Mouse (Mus musculus) adrenal gland, adult 2 months (tissue): ENCODE measurements around the gene Cacna1e. TPM values are rescaled to one million over a fixed set of nuclear protein-coding genes. Genes with fewer than 3 reads are reported as not detected.

Experiments
- DNase-seq: peaks from one replicate; pipeline ENCODE4 v3.0.0; 2021
- polyA plus RNA-seq: library from polyadenylated mRNA; depleted of rRNA; stranded (reverse); fragments of >200 nt; gene quantifications from 2 replicates; pipeline ENCODE4 v1.2.3, GENCODE M21; 2012
- total RNA-seq, 2 experiments: library from RNA; stranded (reverse); gene quantifications; 2 replicates each; pipeline ENCODE4 v1.2.3; 2021

Gene Cacna1e
- total and polyA plus RNA-seq, 3 experiments: 0.01 to 0.12 (median 0.10) TPM

DNA sequence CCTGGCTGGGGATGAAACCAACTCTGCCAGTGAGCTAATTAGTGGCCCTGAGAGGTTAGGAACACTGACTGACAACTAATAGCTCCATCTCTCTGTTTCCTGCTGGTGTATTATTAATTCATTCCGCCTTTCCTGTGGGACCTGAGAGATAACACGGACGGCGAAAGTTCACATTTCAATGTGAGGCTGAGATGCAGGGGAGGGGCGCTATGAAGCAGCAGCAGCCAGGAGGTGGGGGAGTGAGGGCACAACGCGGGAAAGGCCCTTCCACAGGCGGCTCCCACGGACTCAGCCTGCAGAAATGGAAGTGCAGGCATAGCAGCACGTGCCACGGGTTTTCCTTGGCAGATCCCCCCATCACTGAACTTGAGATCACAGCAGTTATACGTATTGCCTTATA, 99.4 kb downstream of the Cacna1e start:
- DNase-seq: no peak

DNA sequence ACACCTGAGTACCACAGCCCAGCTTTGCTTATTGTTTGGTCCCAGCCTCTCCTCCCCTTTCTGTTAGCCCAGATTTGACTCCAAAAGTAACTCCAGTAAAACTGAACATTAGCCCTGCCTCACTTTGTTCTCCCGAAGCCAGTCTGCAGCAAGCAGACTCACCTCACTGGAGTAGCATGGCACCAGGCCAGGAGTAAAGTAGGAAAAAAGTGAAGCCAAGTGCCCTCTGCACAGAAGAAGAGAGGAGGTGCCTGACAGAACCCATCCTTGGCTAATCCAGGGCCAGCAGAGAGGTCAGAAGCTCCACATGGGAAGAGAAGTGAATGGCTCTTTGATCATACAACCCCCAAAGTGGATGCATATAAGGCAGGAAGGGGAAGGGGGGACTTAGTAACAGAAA, 100.8 kb downstream of the Cacna1e start:
- no peak for DNase-seq

DNA sequence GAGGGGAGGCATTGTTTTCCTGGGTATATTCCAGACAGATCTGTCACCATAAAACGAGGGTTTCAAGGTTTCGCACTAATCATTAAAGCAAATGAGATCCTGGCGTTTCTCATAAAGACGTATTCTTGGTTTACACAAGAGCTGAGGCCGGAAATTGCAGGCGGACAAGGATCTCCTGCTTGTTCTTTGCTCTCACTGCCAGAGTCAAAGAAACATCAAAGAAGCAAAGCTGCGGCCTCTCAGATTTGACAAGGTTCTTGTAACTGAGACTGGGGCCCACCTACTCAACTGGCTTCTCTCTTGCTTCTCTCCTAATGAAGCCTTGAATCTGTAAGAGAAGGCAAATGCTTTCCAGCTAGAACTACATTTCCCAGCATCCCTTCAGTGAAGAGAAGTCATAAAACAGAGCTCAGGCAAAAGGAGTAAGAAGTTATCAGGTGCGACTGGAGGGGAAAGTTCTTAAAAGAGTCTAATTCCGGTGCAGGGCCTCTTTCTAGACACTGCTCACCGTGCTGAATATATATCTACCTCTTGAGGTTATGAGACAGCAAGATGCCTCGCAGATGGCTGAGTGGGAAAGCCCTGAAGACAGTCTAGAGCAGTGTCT, 104.3 kb downstream of the Cacna1e start:
- DNase-seq: no peak

GRCm38 (mm10) chr1:154776344-154776743, 108.0 kb downstream of the Cacna1e start:
- DNase-seq: no peak

GRCm38 (mm10) chr1:154774468-154774867, 109.8 kb downstream of the Cacna1e start:
- no peak for DNase-seq

DNA sequence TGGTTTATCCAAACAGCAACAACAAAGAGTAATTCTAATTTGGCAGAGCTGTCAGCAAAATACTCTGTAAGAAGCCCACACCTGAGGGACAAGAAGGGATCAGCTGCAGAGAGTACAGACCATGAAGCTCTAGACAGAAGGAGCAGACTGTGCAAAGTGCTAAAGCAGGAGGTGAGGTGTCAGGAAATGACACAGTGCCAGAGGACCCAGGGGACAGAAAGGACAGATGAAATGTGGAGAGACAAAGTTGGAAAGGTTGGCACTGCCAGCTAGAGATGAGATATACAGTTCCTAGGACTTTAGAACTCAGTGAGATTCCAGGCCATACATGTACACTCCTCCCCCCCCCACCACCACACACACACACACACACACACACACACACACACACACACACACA, 113.2 kb downstream of the Cacna1e start:
- no peak for DNase-seq

GRCm38 (mm10) chr1:154770542-154770941, 113.8 kb downstream of the Cacna1e start:
- no peak for DNase-seq

GRCm38 (mm10) chr1:154763132-154763531, 121.2 kb downstream of the Cacna1e start:
- no peak for DNase-seq

GRCm38 (mm10) chr1:154752081-154752480, 132.2 kb downstream of the Cacna1e start:
- no peak for DNase-seq

- DNase-seq: no peak
Measured at GRCm38 (mm10) chr1:154748531-154748930, 135.8 kb downstream of the Cacna1e start.

- DNase-seq: no peak
Measured at GRCm38 (mm10) chr1:154745241-154745640, 139.1 kb downstream of the Cacna1e start.

GRCm38 (mm10) chr1:154730411-154730961, 153.8 kb downstream of the Cacna1e start:
- DNase-seq: no peak

DNA sequence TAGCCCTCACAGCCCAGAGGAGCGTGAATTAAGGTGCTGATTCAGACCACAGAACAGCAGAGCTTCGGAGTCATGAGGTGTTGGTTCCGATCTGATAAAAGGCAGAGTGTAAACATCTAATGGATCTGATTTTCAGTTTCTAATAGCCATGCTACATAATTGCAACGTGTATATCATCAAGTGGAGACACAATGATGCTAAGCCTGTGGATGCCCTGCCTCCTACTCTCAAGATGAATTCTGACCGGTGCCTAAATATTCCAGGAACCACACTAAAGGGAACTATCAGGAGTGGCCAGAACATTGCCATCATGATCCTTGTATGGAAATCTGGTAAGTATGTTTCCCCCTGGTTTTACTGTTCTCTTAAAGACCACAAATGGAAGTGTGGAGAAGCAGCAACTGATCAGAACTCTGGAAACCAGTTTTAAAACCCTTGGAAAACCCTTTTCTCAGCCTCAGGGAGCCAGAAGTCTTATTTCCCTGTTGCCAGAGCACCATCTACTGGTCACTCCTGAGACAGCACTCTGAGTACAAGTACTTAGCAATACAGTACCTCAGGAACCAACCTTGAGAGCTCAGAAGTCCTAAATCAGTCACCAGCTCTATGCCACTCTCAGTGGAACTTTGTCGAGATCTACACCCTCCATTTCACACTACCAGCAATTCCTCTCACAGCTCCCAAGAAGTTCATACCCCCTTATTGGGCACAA, 154.9 kb downstream of the Cacna1e start:
- DNase-seq: peak; percentile 59

GRCm38 (mm10) chr1:154728682-154729081, 155.6 kb downstream of the Cacna1e start:
- no peak for DNase-seq

GRCm38 (mm10) chr1:154727696-154728095, 156.6 kb downstream of the Cacna1e start:
- DNase-seq: no peak

GRCm38 (mm10) chr1:154726361-154727161, 157.7 kb downstream of the Cacna1e start:
- no peak for DNase-seq

DNA sequence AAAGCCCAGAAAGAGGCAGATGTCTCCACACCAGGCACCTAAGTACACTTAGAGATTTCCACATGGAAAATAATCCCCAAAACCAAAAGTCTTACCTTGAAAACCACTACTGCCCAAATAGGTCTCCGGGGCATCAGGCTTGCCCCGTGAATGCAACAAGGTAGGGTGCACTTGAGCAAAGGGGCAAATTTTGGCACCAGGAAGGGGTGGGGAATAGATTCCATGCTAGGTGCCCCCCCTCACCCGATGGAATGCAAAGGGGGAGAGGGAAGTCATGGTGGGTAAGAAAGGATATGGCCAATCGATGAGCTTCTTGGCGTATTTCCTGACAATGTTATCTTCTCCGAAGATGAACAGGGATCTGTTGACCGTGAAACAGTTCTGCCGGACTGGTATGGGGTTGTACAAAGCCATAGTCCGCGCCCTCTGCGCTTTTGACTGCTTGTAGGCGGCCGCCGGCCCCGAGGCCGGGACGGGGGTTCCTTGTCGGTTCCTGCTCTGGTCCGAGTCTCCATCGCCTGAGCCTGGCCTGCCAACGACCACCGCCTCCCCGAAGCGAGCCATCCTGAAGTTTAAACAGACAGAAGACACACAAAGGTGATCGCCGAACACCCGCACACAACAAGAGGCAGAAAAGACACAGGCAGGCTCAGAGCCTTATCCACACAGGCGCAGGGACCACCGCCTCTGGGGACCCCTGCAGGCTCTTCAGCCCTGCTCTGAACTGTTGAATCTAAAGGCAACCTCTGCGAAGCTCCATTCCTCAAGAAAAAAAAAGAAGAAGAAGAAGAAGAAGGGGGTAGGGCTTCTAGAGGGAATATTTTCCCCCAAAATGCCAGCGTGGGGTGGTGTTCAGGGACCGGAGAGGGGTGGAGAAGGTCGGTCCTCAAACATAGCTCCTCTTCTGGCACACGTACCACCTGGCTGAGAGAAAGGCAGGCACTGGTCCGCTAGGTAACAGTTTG, 158.7 kb downstream of the Cacna1e start:
- no peak for DNase-seq

- no peak for DNase-seq
Measured at GRCm38 (mm10) chr1:154723537-154724286, 160.6 kb downstream of the Cacna1e start.

- DNase-seq: no peak
Measured at GRCm38 (mm10) chr1:154723078-154723477, 161.2 kb downstream of the Cacna1e start.

GRCm38 (mm10) chr1:154715596-154715995, 168.7 kb downstream of the Cacna1e start:
- DNase-seq: no peak

DNA sequence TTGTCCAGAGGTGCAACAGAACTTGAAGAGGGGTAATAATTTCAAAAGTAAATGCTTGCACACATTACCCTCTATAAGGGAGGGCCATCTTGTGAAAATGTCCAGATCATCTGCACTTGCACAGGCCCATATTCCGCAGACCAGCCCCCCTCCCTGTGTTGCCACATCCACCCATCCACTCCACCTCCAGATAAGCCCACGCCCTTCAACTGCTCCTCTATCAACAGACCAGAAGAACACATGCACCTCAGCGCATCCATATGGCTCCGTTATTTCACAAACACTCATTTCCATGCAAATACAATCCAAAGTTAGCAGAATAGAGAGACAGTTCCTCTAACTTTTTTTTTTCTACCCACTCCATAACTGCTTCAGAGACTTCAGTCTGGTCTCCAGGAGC, 171.6 kb downstream of the Cacna1e start:
- DNase-seq: no peak
